Mouse (Mus musculus) thymus, adult 2 months (tissue): ENCODE measurements around the gene Tbx21.

ENCODE experiments used
- CTCF ChIP-seq: fragments of 200-500 bp; IDR thresholded peaks from 2 replicates; pipeline ENCODE4 v1.5.1; 2012; ENCODE audit warnings: mild to moderate bottlenecking, control low read depth, low read length, moderate library complexity, borderline replicate concordance; ENCODE audit not compliant: control insufficient read depth, poor library complexity, insufficient read depth; ENCODE audit errors: extremely low read depth
- POLR2A ChIP-seq: fragments of 200-500 bp; IDR thresholded peaks from 2 replicates; pipeline ENCODE4 v1.6.1; 2012; ENCODE audit warnings: mild to moderate bottlenecking, low read length, control low read depth, moderate library complexity; ENCODE audit not compliant: control insufficient read depth, poor library complexity, insufficient read depth; ENCODE audit errors: extremely low read depth

DNA sequence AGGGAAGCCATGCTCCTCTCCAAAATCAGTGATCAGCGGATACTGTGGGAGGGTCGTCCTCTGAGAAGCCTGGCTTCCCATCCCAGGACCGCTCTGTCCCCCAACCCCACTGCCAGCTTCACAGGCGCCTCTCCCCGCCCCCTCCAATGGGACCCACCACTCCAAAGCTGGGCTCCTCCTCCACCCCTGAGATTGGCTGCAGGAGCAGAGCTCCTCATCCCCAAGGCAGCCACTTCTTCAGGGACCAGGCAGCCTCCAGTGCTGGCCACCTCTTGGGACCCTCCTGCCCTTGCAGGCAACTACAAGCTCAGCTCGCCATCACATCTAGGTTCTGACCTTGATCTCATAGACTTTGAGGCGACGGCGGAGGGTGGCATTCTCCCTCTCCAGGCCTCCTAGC, 33.9 kb upstream of the Tbx21 start:
- TF ChIP-seq CTCF (no peak), POLR2A (no peak)
